Mouse (Mus musculus) macrophage (primary cell): Measurements from ENCODE around the gene Cep83. TPM values are rescaled to one million over a fixed set of nuclear protein-coding genes. Genes with fewer than 3 reads are reported as not detected.

Experiments
- H3K27ac ChIP-seq: fragments of 350-480 bp; formaldehyde crosslinking; 2 replicates; pipeline ENCODE4 v1.9.0; 2021
- H3K36me3 ChIP-seq: fragments of 350-480 bp; formaldehyde crosslinking; 2 replicates; pipeline ENCODE4 v1.9.0; 2021; ENCODE audit errors: inconsistent target
- H3K4me3 ChIP-seq: fragments of 350-480 bp; formaldehyde crosslinking; 2 replicates; pipeline ENCODE4 v1.9.0; 2021; ENCODE audit errors: inconsistent target
- H3K79me2 ChIP-seq: fragments of 350-480 bp; formaldehyde crosslinking; 2 replicates; pipeline ENCODE4 v1.9.0; 2021; ENCODE audit errors: inconsistent target
- WGBS: methylation state at CpG from one replicate; pipeline ENCODE4 v1.1.7; 2026; ENCODE audit warnings: inconsistent platforms; ENCODE audit not compliant: missing documents; 5-methylcytosine and 5-hydroxymethylcytosine counted together
- polyA plus RNA-seq: library from polyadenylated mRNA; stranded (reverse); fragments of 250-400 nt; gene quantifications from 3 replicates; pipeline ENCODE4 v1.2.4, GENCODE M21; 2018; ENCODE audit warnings: inconsistent platforms

The Cep83 gene
- polyA plus RNA-seq, 1 experiment from 2014 or later, result 20.2 TPM

GRCm38 (mm10) chr10:94799485-94800239 is 111.2 kb downstream of the Cep83 start:
- Histone ChIP-seq H3K36me3 (peaks cover 74% of the 10 kb centered on the region), H3K79me2 (no peaks in the 10 kb centered on the region), H3K4me3 (no peak overlapping the region), H3K27ac (no peak overlapping the region)
- 90% methylated on average over 2 of the region's 2 CpGs for WGBS

GRCm38 (mm10) chr10:94800677-94801354 is 112.4 kb downstream of the Cep83 start:
- Histone ChIP-seq H3K79me2 (no peaks in the 10 kb centered on the region), H3K4me3 (no peak overlapping the region), H3K27ac (no peak overlapping the region), H3K36me3 (peaks cover 75% of the 10 kb centered on the region)
- 58% methylated on average over 7 of the region's 7 CpGs for WGBS

GRCm38 (mm10) chr10:94804029-94804908 is 115.8 kb downstream of the Cep83 start:
- Histone ChIP-seq H3K4me3 (no peak overlapping the region), H3K27ac (no peak overlapping the region), H3K36me3 (peaks cover 71% of the 10 kb centered on the region), H3K79me2 (no peaks in the 10 kb centered on the region)
- 95% methylated on average over 10 of the region's 10 CpGs for WGBS

- Histone ChIP-seq H3K4me3 (no peak overlapping the region), H3K27ac (no peak overlapping the region), H3K79me2 (no peaks in the 10 kb centered on the region), H3K36me3 (peaks cover 71% of the 10 kb centered on the region)
- 92% methylated on average over 1 of the region's 1 CpGs for WGBS
Measured at GRCm38 (mm10) chr10:94804909-94805220, 116.4 kb downstream of the Cep83 start.

- 82% methylated on average over 7 of the region's 7 CpGs for WGBS
- peaks cover 70% of the 10 kb centered on the region for H3K36me3 ChIP-seq
Measured at GRCm38 (mm10) chr10:94807323-94807722, 118.9 kb downstream of the Cep83 start.

GRCm38 (mm10) chr10:94808275-94808674 is 119.8 kb downstream of the Cep83 start:
- no peak overlapping the region for H3K27ac ChIP-seq
- peaks cover 79% of the 10 kb centered on the region for H3K36me3 ChIP-seq
- H3K4me3 ChIP-seq, result no peak overlapping the region
- no peaks in the 10 kb centered on the region for H3K79me2 ChIP-seq
- 83% methylated on average over 6 of the region's 6 CpGs for WGBS

More at GRCm38 (mm10) chr10:94807323-94807722, 118.9 kb downstream of the Cep83 start:
- Histone ChIP-seq H3K79me2 (no peaks in the 10 kb centered on the region), H3K27ac (no peak overlapping the region), H3K4me3 (no peak overlapping the region)

- Histone ChIP-seq H3K36me3 (peaks cover 73% of the 10 kb centered on the region), H3K27ac (no peak overlapping the region), H3K79me2 (no peaks in the 10 kb centered on the region), H3K4me3 (no peak overlapping the region)
- WGBS, result 97% methylated on average over 7 of the region's 7 CpGs
Measured at GRCm38 (mm10) chr10:94809946-94810472, 121.6 kb downstream of the Cep83 start.

- H3K27ac ChIP-seq, result no peak overlapping the region
Measured at GRCm38 (mm10) chr10:94811907-94812851, 123.7 kb downstream of the Cep83 start.

GRCm38 (mm10) chr10:94818127-94818526 is 129.7 kb downstream of the Cep83 start:
- H3K27ac ChIP-seq, result no peak overlapping the region
- peaks cover 61% of the 10 kb centered on the region for H3K36me3 ChIP-seq
- WGBS, result 96% methylated on average over 3 of the region's 3 CpGs

More at GRCm38 (mm10) chr10:94811907-94812851, 123.7 kb downstream of the Cep83 start:
- Histone ChIP-seq H3K36me3 (peaks cover 56% of the 10 kb centered on the region), H3K79me2 (no peaks in the 10 kb centered on the region), H3K4me3 (no peak overlapping the region)
- 78% methylated on average over 17 of the region's 17 CpGs for WGBS

GRCm38 (mm10) chr10:94818781-94819665 is 130.6 kb downstream of the Cep83 start:
- Histone ChIP-seq H3K4me3 (no peak overlapping the region), H3K27ac (no peak overlapping the region), H3K36me3 (peaks cover 66% of the 10 kb centered on the region), H3K79me2 (no peaks in the 10 kb centered on the region)
- 91% methylated on average over 17 of the region's 17 CpGs for whole genome bisulfite sequencing

More at GRCm38 (mm10) chr10:94818127-94818526, 129.7 kb downstream of the Cep83 start:
- Histone ChIP-seq H3K79me2 (no peaks in the 10 kb centered on the region), H3K4me3 (no peak overlapping the region)

GRCm38 (mm10) chr10:94823971-94824760 is 135.7 kb downstream of the Cep83 start:
- H3K79me2 ChIP-seq, result no peaks in the 10 kb centered on the region
- H3K27ac ChIP-seq, result no peak overlapping the region
- H3K36me3 ChIP-seq, result peaks cover 68% of the 10 kb centered on the region
- H3K4me3 ChIP-seq, result no peak overlapping the region
- 84% methylated on average over 11 of the region's 11 CpGs for WGBS

GRCm38 (mm10) chr10:94825951-94826350 is 137.5 kb downstream of the Cep83 start:
- peaks cover 51% of the 10 kb centered on the region for H3K36me3 ChIP-seq
- no peak overlapping the region for H3K27ac ChIP-seq
- no peaks in the 10 kb centered on the region for H3K79me2 ChIP-seq
- H3K4me3 ChIP-seq, result no peak overlapping the region
- WGBS, result 96% methylated on average over 2 of the region's 2 CpGs
